Mouse (Mus musculus) CH12.LX (cell line): Measurements from ENCODE around the gene Psip1.

Source experiments
- CTCF ChIP-seq, 2 experiments: IDR thresholded peaks in 1 of 2; conservative IDR thresholded peaks in 1 of 2; 2 replicates each; pipeline ENCODE4 v1.5.1; 2011 to 2012; ENCODE audit warnings: low read depth in 2 of 2, low read length in 2 of 2, improper control_type of control experiment in 1 of 2, inconsistent platforms in 1 of 2, mild to moderate bottlenecking in 1 of 2, moderate library complexity in 1 of 2
- IRF4 ChIP-seq: IDR thresholded peaks from 2 replicates; pipeline ENCODE4 v1.6.1; 2014; ENCODE audit warnings: low read depth, mild to moderate bottlenecking, inconsistent platforms, low read length, improper control_type of control experiment
- POLR2A ChIP-seq: IDR thresholded peaks from 2 replicates; pipeline ENCODE4 v1.6.1; 2011; ENCODE audit warnings: low read depth, mild to moderate bottlenecking, improper control_type of control experiment, low read length
- ZC3H11A ChIP-seq: IDR thresholded peaks from 2 replicates; pipeline ENCODE4 v1.6.1; 2012; ENCODE audit warnings: low read depth, mild to moderate bottlenecking, inconsistent platforms, low read length, improper control_type of control experiment

GRCm38 (mm10) chr4:83427696-83428095 is 58.6 kb downstream of the Psip1 start:
- no peak for TF ChIP-seq POLR2A
- TF ChIP-seq CTCF (conservative IDR thresholded peaks at IDR 0.05 in 1 of 2, IDR thresholded peaks at IDR 0.05 in 1 of 2; ENCODE audit: low read depth in 2 of 2, low read length in 2 of 2) = no peak
- no peak for TF ChIP-seq ZC3H11A
- no peak for TF ChIP-seq IRF4
